Mouse (Mus musculus) heart, adult 8-10 months (tissue): ENCODE results near the gene Gldc. TPM values are rescaled to one million over a fixed set of nuclear protein-coding genes. Genes with fewer than 3 reads are reported as not detected.

Experiments used
- DNase-seq: peaks from one replicate; pipeline ENCODE4 v3.0.0; 2022; ENCODE audit warnings: low spot score
- total RNA-seq, 4 experiments: library from RNA; stranded (reverse); gene quantifications; 2 replicates each; pipeline ENCODE4 v1.2.4; 2022

Gene Gldc
- total RNA-seq, 4 experiments from 2014 or later = 0.06 to 0.56 (median 0.16) TPM

- no peak for DNase-seq
These were observed 67.9 kb downstream of the Gldc start for GRCm38 (mm10) chr19:30107221-30107845.

DNA sequence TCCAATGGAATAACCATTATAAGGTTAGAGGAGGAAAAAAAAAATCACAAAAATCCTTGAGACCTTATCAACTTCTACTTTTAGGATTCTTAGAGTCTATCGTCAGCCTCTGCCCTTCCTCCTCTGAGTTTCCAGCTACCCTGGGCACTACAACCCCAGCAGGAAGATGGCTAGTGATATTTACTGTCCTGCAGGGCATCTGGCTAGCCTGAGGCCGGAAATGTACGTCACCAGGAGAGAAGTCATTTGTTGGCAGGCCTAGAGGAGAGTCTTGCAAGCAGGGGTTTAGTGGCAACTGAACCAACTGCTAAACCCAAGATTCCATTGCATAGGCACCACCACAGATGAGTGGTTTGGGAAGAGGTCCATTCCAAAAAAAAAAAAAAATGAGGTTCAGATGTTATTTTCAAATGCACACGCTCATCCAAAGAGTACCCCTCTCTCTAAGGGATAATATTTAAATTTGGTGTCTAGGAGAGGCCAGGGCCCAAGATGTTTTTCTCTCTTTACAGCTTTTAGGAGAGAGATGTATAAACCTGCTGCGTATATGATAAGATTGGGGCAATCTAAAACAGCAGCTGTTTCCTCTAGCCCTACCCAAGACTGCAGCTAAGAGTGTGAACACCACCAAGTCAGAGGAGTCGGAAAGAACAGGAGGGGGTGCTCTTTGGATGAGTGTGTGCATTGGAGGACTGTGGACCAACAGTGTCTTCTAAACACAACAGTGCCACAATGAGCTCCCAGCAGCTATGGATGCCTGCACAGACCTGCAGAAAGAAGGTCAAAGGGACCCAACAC lies 70.0 kb downstream of the Gldc start:
- no peak for DNase-seq

DNA sequence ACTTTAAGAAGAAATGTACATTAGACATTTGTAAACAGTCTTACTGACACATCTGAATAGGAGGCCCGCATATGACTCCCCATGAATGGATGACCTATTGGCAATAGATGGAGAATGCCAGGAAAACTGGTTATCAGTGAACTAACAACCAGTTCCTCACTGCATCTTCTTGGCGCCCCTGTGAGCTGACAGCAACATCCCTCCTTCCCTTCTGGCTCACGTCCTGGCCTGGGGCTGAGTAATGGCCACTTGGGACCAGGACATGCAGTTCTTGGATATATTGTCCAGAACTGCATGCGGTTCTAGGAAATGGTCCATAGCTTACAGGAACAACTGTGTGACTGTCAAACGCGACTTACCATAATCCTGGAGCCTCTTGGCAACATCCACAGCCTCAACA lies 72.6 kb downstream of the Gldc start:
- DNase-seq = peak; percentile 48

DNA sequence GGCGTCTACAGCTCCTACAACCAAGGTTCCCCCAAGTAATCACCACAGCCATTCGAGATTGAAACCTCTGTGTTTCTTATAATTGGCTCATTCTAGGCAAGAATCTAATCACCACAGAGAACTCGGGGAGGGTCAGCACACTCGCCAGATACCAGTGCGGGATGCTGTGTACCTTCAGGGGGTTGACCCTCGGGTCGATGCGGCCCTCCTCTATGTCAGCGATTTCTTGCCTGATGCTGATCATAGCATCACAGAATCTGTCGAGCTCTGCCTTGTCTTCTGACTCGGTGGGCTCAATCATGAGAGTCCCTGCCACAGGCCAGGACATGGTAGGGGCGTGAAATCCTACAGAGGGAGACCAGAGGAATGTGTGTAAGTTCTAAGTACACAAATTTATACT lies 74.7 kb downstream of the Gldc start:
- DNase-seq = no peak

DNA sequence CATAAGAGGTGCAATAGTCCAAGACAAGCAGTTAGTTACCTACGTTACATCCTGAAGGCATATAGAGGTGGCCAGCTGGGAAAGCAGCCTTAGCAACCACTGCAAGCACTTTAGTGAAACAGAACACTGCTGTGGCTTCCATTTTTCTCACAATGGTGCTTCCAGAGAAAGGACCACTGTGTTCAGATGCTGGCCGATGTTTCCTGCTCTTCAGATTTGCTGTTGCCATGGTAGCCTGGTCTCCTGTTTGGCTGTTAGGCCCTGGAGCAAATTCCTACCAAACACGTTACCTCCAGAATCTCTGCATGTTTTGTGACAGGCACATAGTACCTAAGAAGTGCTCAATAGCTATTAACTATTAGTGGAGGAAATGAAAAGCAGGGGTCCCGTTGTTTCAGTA lies 78.2 kb downstream of the Gldc start:
- DNase-seq = no peak

- no peak for DNase-seq
These were observed 79.0 kb downstream of the Gldc start for GRCm38 (mm10) chr19:30096186-30096585.

GRCm38 (mm10) chr19:30091644-30092295 lies 83.5 kb downstream of the Gldc start:
- DNase-seq = no peak

GRCm38 (mm10) chr19:30090163-30090562 lies 85.1 kb downstream of the Gldc start:
- no peak for DNase-seq

- no peak for DNase-seq
These were observed 109.4 kb downstream of the Gldc start for GRCm38 (mm10) chr19:30065797-30066196.

DNA sequence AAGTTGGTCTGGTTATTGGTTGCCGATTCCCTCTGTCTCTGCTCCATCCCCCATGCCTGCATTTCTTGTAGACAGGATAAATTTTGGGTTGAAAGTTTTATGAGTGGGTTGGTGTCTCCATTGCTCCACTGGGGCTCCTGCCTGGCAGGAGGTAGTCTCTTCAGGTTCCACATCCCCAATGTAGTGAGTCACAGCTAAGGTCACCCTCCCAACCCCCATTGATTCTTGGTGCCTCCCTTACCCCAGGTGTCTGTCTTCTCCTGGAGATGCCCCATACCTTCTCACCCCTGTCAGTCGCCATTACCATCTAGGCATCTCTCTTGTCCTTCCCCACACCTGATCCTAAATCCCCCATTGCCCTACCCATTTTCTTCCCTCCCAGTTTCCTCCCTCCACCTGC lies 121.0 kb downstream of the Gldc start:
- DNase-seq = no peak

DNA sequence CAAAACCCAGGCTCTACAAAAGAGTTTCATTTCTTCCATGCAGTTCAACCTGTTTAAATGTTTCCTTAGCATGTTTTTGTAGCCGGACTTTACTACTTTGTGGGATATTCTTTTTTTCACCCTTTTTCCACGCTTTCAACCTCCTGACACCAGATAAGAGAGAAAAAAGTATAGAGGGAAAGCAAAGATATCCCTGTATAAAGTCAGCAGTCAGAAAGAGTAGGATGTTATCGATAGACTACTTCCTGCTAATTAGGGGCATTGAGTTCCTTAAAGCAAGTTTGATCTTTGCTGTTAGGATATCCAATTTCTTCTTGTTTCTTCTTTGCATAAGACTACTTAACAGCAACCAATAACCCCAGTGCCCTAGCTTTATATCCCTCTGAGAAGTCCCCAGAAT lies 123.8 kb downstream of the Gldc start:
- DNase-seq = no peak

DNA sequence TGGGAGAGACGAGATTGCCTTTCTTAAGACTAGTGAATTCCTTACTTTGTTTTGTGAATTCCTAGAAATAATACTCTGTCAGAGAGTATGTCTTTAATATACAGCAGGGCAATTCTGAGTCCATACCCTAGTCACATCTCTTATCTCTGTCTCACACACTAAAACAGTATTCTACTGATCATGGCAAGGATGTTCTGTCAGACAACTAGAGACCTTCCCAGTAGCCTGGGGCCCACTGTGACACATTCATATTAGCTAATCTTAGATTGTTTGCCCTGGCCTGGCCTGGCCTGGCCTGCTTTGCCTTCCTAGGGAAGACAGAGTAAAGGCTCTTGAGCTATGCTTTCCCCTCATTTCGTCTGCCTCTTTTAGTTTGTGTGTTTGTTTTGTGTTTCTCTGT lies 124.6 kb downstream of the Gldc start:
- no peak for DNase-seq

Other genes with a start within 250 kb of the Gldc start
- not detected for gene Trpd52l3, start 171.6 kb downstream of the Gldc start, total RNA-seq
- gene Uhrf2, start 144.9 kb downstream of the Gldc start, total RNA-seq = 10 to 100 TPM; 16.9 to 20.2 (median 19.0) TPM
- not detected for gene Mbl2, start 57.5 kb upstream of the Gldc start, total RNA-seq